Mouse (Mus musculus): ENCODE measurements around the gene Il6ra.

Il6ra gene

GRCm38 (mm10) chr3:89908836-89909235 lies 4.2 kb downstream of the Il6ra start:
- DNase-seq, result no peak

- no peak for DNase-seq
Measured at GRCm38 (mm10) chr3:89907846-89908245, 5.2 kb downstream of the Il6ra start.

- DNase-seq, result no peak
Measured at GRCm38 (mm10) chr3:89899511-89899908, 13.5 kb downstream of the Il6ra start.

GRCm38 (mm10) chr3:89898870-89899510 lies 14.0 kb downstream of the Il6ra start:
- DNase-seq, result no peak

- DNase-seq, result no peak
Measured at GRCm38 (mm10) chr3:89898011-89898410, 15.0 kb downstream of the Il6ra start.

GRCm38 (mm10) chr3:89897204-89897796 lies 15.7 kb downstream of the Il6ra start:
- no peak for DNase-seq

GRCm38 (mm10) chr3:89896571-89896970 lies 16.4 kb downstream of the Il6ra start:
- no peak for DNase-seq

- DNase-seq, result no peak
Measured at GRCm38 (mm10) chr3:89892517-89893106, 20.4 kb downstream of the Il6ra start.

GRCm38 (mm10) chr3:89891696-89892095 lies 21.3 kb downstream of the Il6ra start:
- DNase-seq, result no peak

- DNase-seq, result no peak
Measured at GRCm38 (mm10) chr3:89889841-89890430, 23.1 kb downstream of the Il6ra start.

- no peak for DNase-seq
Measured at GRCm38 (mm10) chr3:89887582-89888230, 25.3 kb downstream of the Il6ra start.

- DNase-seq, result no peak
Measured at GRCm38 (mm10) chr3:89885766-89886165, 27.2 kb downstream of the Il6ra start.

GRCm38 (mm10) chr3:89883582-89884041 lies 29.4 kb downstream of the Il6ra start:
- no peak for DNase-seq

- DNase-seq, result no peak
Measured at GRCm38 (mm10) chr3:89882556-89883181, 30.3 kb downstream of the Il6ra start.

GRCm38 (mm10) chr3:89880036-89880851 lies 32.8 kb downstream of the Il6ra start:
- DNase-seq, result no peak

- DNase-seq, result no peak
Measured at GRCm38 (mm10) chr3:89879326-89879725, 33.7 kb downstream of the Il6ra start.

GRCm38 (mm10) chr3:89878456-89878855 lies 34.5 kb downstream of the Il6ra start:
- no peak for DNase-seq

- DNase-seq, result peak; percentile 27
Measured at GRCm38 (mm10) chr3:89877129-89877528, 35.9 kb downstream of the Il6ra start.

GRCm38 (mm10) chr3:89876469-89876868 lies 36.5 kb downstream of the Il6ra start:
- DNase-seq, result no peak

- no peak for DNase-seq
Measured at GRCm38 (mm10) chr3:89875781-89876180, 37.2 kb downstream of the Il6ra start.

GRCm38 (mm10) chr3:89875021-89875420 lies 38.0 kb downstream of the Il6ra start:
- no peak for DNase-seq

GRCm38 (mm10) chr3:89874076-89874475 lies 38.9 kb downstream of the Il6ra start:
- no peak for DNase-seq

All from cerebellum, adult 9-11 months (tissue).